Mouse (Mus musculus) heart, postnatal 25 days (tissue): ENCODE results near the gene Dglucy. TPM values are rescaled to one million over a fixed set of nuclear protein-coding genes. Genes with fewer than 3 reads are reported as not detected.

Source experiments
- total RNA-seq, 2 experiments: library from RNA; stranded (reverse); gene quantifications; 2 replicates each; pipeline ENCODE4 v1.2.3; 2021

Dglucy gene
- total RNA-seq, 2 experiments from 2014 or later, result 60.4 to 61.1 TPM

Other genes starting within 250 kb of the Dglucy start
- gene Rps6ka5, start 52.1 kb upstream of the Dglucy start, total RNA-seq, result 10 to 100 TPM; 12.9 to 14.7 TPM
- gene Gpr68, start 129.1 kb downstream of the Dglucy start, total RNA-seq, result under 1 TPM; 0.23 to 0.92 TPM
- 1 to 10 TPM; 5.9 to 6.7 TPM for gene Ccdc88c, start 250.0 kb downstream of the Dglucy start, total RNA-seq